Mouse (Mus musculus) embryonic fibroblast, embryonic 13.5 days (primary cell): Measurements from ENCODE around the gene Zbtb39.

ENCODE experiments used
- CTCF ChIP-seq: IDR thresholded peaks from 2 replicates; pipeline ENCODE4 v1.5.1; 2011; ENCODE audit warnings: mild to moderate bottlenecking, control low read depth, low read length, moderate library complexity, borderline replicate concordance; ENCODE audit not compliant: insufficient read depth
- POLR2A ChIP-seq: IDR thresholded peaks from 2 replicates; pipeline ENCODE4 v1.6.1; 2011; ENCODE audit warnings: low read depth, mild to moderate bottlenecking, control low read depth, low read length, moderate library complexity

GRCm38 (mm10) chr10:127728437-127728836 is 10.9 kb upstream of the Zbtb39 start:
- TF ChIP-seq POLR2A (no peak), CTCF (no peak)
